Mouse (Mus musculus) thymus, adult 2 months (tissue): Measurements from ENCODE around the gene Psmd9.

Experiments
- CTCF ChIP-seq: fragments of 200-500 bp; IDR thresholded peaks from 2 replicates; pipeline ENCODE4 v1.5.1; 2012; ENCODE audit warnings: mild to moderate bottlenecking, control low read depth, low read length, moderate library complexity, borderline replicate concordance; ENCODE audit not compliant: control insufficient read depth, poor library complexity, insufficient read depth; ENCODE audit errors: extremely low read depth
- POLR2A ChIP-seq: fragments of 200-500 bp; IDR thresholded peaks from 2 replicates; pipeline ENCODE4 v1.6.1; 2012; ENCODE audit warnings: mild to moderate bottlenecking, low read length, control low read depth, moderate library complexity; ENCODE audit not compliant: control insufficient read depth, poor library complexity, insufficient read depth; ENCODE audit errors: extremely low read depth

GRCm38 (mm10) chr5:123136361-123137043, 32.7 kb upstream of the Psmd9 start:
- no peak for TF ChIP-seq CTCF
- no peak for TF ChIP-seq POLR2A
